Mouse (Mus musculus): Measurements from ENCODE around the gene Otud4.
"Not testable (repeated sequence)": the region's sequence is repeated elsewhere in the genome, so short reads cannot be mapped to it uniquely, and the experiment has no call there.

The Otud4 gene

DNA sequence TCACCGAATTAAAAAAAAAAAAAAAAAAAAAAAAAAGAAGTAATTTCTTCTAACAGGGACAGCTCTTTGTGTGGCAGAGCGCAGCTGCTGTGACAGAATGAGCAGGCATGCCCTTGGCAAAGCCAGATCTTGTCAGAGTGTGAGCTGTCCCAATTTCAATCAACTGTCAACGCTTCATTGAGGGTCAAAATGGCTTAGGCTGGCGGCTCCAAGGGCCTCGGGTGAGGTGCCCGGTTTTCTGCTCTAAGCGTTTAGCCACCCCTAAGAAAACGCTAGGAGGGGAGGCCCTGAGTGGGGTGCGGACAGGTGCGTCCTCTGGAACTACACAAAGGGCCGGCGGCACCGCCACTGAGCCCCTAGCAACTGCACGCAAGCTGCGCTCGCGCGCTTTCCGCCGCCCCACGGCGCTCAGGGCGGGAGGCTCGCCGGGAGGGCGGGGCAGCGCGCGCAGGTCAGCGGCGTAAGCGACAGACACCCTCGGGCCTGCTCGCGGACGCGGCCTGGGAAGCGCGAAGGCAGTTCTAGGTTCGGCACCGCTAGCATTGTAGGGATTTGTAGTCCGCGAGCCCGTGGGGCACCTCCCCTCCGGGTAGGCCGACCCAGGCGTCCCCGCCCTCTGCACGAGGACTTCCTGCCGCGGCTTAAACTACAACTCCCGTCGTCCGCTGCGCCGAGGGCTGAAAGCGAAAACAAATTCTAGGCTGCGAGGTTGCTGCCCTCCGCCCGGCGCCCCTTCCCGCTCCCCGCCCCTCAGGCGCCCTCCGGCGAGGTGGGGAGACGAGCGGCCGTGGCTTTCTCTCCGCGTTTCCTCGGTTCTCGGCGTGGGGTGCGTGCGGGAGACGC is 490 bp upstream of the Otud4 start:
- DNase-seq (ENCODE audit: inconsistent ontology term): peak; percentile 99

DNA sequence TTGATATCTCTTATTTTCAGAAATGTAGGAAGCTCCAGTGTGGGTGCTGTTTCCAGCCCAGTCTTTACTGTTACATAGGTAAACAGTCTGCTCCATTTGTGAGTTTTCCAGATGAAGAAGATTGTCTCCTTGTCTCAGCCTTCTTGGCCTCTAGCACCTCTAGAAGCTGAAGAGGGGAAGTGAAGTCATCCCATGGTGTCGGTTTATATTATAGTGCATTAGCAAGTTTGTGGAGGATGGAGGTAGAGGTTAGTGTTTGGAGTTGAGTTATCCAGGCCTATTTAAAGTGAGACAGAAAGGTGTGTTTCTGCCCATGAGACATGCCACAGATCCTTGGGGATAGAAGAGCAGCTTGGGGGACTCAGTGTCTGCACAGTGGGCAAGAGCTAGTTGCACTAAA is 1.7 kb downstream of the Otud4 start:
- no peak for DNase-seq (ENCODE audit: inconsistent ontology term)

DNA sequence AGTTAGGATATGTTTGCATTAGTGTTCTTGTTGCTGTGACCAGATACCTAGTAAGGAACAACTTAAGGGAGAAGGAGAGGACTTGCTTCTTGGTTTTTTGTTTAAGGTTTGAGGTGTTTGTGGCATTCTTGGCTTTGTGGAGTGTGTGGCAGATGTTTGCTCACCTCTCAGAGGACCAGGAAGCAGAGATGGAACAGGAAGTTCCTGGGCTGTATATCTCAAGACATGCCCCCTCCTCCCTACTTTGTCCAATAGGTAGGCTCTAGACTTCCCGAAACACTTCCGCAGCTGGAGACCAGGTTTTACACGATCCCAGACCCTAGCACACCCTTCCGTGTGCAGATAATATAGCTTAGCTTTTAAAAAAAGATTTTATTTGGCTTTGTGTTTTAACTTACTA is 10.2 kb downstream of the Otud4 start:
- no peak for DNase-seq (ENCODE audit: inconsistent ontology term)

DNA sequence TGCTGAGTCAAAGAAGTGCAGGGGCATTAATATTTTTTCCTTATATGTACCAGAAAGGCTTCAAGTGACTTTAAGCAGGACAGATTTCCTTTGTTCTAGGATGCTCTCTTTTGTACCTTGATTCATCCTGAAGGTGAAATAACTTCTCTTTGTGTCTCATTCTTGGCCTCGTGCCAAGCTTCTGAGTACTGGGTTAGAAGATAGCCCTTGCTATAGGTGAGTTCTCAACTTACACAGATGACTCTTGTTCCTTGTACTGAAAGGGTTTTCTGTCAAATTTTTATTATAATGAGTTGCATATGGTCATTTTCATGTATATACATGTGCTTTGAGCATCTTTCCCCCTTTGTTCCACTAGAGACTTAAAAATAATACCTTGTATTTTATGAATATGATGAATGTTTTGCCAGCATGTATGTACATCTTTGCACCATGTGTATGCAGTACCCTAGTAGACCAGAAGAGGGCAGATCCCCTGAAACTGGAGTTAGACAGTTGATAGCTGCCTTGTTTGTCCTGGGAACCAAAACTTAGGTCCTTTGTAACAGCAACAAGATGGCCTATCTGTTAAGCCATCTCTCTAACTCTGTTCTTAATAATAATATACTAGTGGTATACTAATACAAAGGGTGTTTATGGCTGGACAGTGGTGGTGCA is 10.9 kb downstream of the Otud4 start:
- DNase-seq (ENCODE audit: inconsistent ontology term): no peak

DNA sequence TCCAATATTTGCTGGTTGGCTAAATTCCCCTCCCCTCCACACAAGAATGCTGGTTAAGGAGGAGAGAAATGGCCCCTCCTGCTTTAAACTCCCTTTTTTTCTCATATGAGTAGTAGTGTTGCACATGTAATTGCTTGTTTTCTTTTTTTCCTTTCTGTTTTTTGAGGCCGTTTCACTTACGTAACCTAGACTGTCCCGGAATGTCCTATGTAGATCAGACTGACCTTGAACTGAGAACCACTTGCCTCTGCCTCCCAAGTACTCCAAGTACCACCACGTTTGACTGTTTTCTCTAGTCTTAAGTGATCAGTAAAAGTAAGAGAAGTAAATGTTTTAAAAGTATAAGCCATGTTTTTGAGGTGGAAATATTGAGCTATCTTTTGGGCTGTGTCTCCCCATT is 14.3 kb downstream of the Otud4 start:
- no peak for DNase-seq (ENCODE audit: inconsistent ontology term)

DNA sequence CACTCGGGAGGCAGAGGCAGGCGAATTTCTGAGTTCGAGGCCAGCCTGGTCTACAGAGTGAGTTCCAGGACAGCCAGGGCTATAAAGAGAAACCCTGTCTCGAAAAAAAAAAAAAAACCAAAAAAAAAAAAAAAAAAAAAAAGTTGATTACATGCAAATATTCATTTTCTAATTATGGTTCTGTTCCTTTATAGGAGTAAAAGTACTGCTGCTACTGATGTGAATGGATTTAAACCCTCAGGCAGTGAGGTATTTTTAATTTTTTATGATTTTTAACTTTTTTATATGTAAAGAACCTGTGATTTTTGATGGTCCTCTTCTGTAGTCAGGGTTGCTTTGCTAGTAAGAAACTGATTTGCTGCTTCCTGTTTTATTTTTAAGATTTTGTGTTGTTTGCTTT is 19.3 kb downstream of the Otud4 start:
- not testable (repeated sequence) for DNase-seq (ENCODE audit: inconsistent ontology term)

DNA sequence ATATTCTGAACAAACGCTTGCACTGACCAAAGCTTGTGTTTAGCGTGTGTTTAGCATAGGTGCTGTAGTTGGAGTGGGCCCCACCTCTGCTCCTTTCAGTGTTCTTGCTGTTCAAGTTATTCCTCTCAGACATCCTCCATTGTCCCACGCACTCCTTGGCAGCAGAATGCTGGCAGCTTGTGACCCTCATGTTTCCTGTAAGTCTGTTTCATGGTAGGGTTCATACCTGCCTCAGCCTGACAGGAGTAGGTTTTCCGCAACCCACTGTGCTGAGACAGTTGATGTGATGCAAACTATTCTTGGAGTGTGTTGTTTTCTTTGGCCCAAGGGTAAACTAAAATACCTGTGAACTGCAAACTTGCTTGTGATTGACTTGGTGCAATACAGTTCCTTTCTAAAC is 37.0 kb downstream of the Otud4 start:
- no peak for DNase-seq (ENCODE audit: inconsistent ontology term)

DNA sequence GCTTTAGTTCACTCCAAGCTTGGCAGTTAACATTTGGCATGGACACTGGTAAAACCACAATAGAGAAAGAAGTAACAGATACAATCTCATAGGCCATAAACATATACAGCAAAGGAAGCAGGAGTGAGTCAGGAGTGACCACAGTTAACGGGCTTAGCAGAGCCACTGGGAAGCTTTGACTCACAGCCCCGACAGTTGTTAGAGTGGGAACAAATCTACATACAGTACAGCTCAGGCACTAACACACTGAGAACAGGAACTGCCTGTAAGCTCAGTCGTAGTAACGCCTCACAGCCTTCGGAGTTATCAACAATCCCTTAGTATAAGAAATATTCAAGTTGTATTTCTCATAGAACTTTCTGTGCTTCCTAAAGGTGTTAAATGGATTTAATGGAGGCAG is 39.6 kb downstream of the Otud4 start:
- DNase-seq (ENCODE audit: inconsistent ontology term): peak; percentile 36

DNA sequence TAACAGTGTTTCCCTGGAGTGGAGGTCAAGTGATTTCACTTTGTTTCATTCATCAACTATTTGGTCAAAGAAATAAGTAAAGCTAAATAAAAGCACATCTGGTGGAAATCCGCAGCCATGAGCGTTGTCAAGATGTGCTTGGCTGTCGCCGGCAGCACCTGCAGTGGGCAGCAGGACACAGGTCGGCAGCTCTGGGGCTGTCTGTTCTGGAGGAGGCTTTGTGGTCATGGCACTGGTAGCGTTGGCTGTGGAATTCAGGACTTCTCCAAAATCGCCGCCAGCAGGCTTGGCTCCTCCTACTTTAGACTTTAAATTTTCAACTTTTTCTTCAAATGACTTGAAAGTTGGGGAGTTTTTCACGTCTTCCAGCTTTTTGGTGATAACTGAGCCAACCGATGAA is 40.7 kb downstream of the Otud4 start:
- DNase-seq (ENCODE audit: inconsistent ontology term): peak; percentile 20

DNA sequence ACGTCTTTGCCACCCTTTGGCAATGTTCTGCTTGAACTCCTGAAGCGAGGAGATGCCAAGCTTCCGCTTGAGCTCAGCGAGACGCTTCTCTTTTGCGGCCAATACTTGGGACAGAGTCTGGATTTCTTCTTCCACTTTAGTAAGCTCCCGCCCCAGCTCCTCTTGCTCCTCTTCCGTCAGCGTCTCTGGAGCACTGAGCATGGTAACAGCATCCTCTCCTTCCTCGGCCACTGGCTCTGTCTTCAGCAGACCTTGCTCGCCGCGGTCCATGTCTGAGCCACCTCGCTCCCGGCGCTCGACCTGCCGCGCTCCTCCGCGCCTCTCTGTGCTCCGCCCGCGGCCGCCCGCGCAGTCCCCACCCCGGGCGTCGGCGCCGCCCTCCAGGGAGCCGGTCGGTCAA is 41.1 kb downstream of the Otud4 start:
- peak; percentile 41 for DNase-seq (ENCODE audit: inconsistent ontology term)

DNA sequence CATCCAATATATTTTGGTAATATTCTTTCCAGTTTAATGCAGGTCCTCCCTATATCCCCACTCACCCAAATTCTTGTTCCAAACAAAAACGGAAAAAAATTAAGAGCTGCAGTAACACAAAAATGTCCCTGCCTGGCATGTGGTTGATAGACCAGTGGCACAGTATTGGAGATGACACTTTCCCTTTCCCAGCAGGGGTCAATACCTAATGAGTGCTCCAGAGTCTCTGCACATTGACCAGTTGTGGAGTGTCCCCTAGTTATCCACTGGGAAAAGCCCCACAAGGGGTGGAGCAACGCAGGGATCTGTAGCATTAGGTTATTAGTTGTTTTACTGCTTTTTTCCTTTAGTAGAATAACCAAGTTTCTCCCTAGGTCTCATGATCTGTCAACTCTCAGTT is 41.5 kb downstream of the Otud4 start:
- DNase-seq (ENCODE audit: inconsistent ontology term): peak; percentile 38

DNA sequence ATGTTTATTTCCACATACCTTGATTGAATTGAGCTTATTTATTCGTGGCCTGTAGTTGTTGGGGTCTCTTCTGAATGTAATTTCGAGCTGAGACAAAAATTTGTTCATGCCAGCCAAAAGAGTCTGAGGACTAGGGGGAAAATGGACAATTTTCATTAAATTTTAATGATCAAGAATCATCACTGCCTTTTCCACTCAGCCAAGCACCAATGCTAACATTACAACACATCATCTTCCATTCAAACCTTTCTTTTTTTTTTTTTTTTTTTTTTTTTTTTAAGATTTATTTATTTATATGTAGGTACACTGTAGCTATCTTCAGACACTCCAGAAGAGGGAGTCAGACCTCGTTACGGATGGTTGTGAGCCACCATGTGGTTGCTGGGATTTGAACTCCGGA is 46.5 kb downstream of the Otud4 start:
- DNase-seq (ENCODE audit: inconsistent ontology term): not testable (repeated sequence)

DNA sequence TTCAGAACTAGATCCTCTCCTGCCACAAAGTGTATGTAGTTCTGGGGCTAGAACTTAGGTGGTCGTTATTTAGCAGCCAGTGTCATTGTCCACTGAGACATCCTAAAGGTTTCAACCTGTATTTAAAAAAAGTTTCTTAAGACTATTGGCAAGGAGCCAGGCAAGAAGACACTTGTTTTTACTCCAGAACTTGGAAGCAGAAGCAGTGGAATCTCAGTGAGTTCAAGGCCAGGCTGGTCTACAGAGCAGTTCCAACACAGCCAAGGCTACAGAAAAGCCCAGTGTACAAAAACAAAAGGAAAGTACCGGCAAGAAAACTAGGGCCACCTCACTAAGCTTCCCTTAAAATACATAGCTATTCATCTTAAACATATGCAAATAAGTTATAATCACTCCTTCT is 53.1 kb downstream of the Otud4 start:
- DNase-seq (ENCODE audit: inconsistent ontology term): no peak

DNA sequence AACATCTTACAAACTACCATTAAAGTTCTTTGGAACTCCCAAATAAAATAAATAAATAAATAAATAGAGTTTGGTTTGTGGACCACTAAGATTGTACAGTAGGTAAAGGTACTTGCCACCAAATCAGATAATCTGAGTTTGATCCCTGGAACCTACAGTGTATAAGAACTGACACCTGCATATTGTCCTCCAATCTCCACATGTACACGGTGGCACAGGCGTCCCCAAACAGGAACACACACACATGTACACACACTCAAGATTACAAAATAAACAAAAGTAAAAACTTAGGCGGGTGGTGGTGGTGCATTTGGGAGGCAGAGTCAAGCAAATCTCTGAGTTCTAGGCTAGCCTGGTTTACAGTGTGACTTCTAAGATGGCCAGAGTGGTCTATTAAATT is 67.3 kb downstream of the Otud4 start:
- DNase-seq (ENCODE audit: inconsistent ontology term): no peak

DNA sequence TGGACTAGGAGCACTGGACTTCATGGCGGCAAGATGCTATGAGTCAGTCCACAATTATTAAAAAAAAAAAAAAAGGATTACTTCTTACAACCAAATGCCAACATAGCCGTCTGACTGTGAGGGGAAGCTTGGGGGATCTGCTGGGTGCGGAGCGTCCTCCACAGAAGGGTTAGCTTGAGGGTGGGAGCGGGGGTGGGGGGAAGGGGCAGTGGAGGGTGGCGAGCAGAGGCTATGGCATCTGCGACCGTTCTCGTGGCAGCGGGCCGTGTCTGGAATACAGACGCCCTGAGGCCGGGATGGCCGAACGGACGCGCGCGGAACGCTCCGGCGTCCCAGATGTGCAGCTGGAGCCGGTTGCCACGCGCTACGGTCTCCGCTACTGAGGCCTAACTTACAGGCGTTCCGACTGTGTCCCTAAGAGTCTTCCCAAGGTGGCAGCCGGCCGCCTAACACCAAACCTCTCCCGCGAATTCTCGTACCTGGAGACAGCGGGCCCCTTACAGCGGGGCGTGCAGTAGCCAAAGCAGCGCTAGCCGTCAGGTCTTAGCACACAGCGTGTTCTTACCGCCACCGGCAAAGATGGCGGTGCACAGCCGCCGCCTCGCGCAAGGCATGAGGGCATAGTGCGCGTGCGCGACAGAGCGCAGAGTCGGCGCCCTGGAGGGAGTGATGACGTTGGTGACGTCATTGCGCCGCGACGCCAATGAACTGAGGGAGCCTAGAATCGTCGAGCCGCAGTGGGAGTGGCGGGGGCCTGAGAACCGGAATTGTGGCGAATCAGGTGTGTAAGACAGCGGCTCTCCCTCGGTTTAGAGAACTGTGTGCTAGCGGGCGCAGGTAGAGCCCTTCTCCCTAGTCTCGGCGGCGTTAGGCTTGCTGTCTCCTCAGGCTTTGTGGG is 71.9 kb downstream of the Otud4 start, which contains the start of the genes Abce1 and Anapc10:
Abce1 (minus strand) TSS at position 677 of the 898 bp plus-strand sequence.
Anapc10 (plus strand) TSS at position 757 of the 898 bp plus-strand sequence.
- peak; percentile 96 for DNase-seq (ENCODE audit: inconsistent ontology term)

DNA sequence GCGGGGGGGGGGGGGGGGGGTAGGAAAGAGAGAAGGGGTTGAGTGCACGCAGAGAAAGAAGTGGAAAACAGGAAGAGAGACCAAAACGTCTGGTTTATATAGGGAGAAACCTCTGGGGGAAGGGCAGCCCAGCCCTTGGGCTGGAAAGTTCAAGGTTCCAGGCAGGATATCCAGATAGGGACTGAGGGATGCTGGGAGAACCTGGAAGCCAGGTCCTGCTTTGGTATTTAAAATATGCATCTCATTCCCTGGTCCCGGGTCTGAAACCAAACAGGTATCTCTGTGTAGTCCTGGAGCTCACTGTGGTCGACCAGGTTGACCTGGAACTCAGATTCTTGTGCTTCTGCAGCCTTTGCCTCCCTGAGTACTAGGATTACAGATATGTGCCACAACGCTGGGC is 73.3 kb downstream of the Otud4 start:
- DNase-seq (ENCODE audit: inconsistent ontology term): no peak

DNA sequence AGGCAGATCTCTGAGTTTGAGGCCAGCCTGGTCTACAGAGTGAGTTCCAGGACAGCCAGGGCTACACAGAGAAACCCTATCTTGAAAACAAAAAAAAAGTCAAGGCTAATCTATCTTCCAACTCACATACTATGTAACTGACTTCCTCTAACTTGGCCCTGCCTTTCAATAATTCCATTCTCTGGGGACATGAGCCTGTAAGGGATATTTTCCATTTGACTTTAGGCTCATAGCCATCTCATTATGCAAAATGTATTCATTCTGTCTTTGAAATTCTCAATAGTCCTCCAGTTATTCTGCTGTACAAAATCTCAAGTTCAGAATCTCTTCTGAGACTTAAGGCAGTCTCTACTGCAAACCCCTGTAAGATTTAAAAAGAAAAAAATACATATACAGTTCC is 82.1 kb downstream of the Otud4 start:
- DNase-seq (ENCODE audit: inconsistent ontology term): no peak

DNA sequence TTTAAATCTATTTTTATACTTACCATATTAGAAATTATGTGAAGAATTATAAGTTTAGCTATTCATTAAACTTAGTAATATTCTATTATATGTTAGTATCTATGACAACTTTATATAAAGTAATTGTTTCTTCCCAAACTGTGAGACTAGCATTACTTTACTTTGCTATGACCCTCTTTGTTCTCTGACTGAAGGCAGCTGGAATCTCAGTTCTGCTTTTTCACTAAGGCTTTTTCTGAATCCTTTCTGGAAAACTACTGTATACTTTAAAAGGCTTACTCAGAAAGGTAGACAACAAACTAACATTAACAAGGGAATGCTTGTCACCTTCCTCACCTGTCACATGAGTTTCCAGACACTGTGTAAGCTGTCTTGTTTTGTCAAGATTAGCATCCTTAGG is 83.9 kb downstream of the Otud4 start:
- DNase-seq (ENCODE audit: inconsistent ontology term): no peak

DNA sequence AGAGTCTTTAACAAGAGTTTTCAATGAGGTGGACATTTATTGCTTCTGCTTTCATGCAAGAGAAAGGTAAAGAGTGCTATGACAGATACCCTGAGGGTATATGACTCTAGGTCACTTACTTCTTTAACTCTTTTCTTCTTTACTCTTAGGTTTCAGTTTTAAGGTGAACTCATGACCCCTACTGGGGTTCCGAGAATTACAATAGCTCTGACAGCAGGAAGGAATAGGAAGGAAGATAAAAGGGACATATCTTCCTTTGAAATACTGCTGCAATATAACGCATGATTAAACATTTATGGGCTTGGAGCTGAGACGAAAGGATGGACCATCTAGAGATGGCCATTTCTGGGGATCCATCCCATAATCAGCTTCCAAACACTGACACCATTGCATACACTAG is 85.2 kb downstream of the Otud4 start:
- DNase-seq (ENCODE audit: inconsistent ontology term): no peak
